Mouse (Mus musculus) gastrocnemius, adult 2 months (tissue): ENCODE measurements around the gene C8g. TPM values are rescaled to one million over a fixed set of nuclear protein-coding genes. Genes with fewer than 3 reads are reported as not detected.
A peak's percentile ranks its signal among the peaks of the same experiment; 100 is the strongest.

Experiments
- DNase-seq: peaks from one replicate; pipeline ENCODE4 v3.0.0; 2022
- H3K27ac ChIP-seq: fragments of 200-600 bp; 2 replicates; pipeline ENCODE4 v1.8.1; 2022; ENCODE audit warnings: mild to moderate bottlenecking
- H3K4me3 ChIP-seq: fragments of 200-600 bp; 2 replicates; pipeline ENCODE4 v1.8.1; 2022; ENCODE audit warnings: mild to moderate bottlenecking, moderate library complexity
- CTCF ChIP-seq: fragments of 200-600 bp; IDR thresholded peaks from 2 replicates; pipeline ENCODE4 v1.8.1; 2022; ENCODE audit warnings: antibody characterized with exemption, mild to moderate bottlenecking, moderate library complexity
- intact Hi-C: fragments of 180-260 bp; cut with DNase I; formaldehyde crosslinking; loops from one replicate; pipeline ENCODE4 v1.15.1; 2025
- total RNA-seq, 2 experiments: library from RNA; stranded (reverse); gene quantifications; 2 replicates each; pipeline ENCODE4 v1.2.3; 2021

Gene C8g
- total RNA-seq, 2 experiments from 2014 or later, result 1.1 to 1.6 TPM

- Histone ChIP-seq H3K4me3 (no peak overlapping the region), H3K27ac (no peak overlapping the region)
- intact Hi-C loops, result no loop called here
- DNase-seq, result no peak
- no peak for TF ChIP-seq CTCF
These were observed 44.3 kb downstream of the C8g start for GRCm38 (mm10) chr2:25457022-25457896.

- TF ChIP-seq CTCF, result no peak
- intact Hi-C loops, result no loop called here
- DNase-seq, result no peak
- Histone ChIP-seq H3K4me3 (no peak within 1 kb of the TSS), H3K27ac (no peak within 1 kb of the TSS)
These were observed 45.1 kb downstream of the C8g start, which contains the start of gene Clic3 for GRCm38 (mm10) chr2:25456205-25456953. Gene Clic3, plus strand, starts transcription at chr2:25456838.

- intact Hi-C loops, result no loop called here
These were observed 48.6 kb downstream of the C8g start for GRCm38 (mm10) chr2:25452951-25453350.

GRCm38 (mm10) chr2:25450853-25451647, 50.5 kb downstream of the C8g start:
- no peak overlapping the region for H3K4me3 ChIP-seq
- intact Hi-C loops, result no loop called here
- H3K27ac ChIP-seq, result no peak overlapping the region
- no peak for TF ChIP-seq CTCF
- DNase-seq, result peak; percentile 19

More at GRCm38 (mm10) chr2:25452951-25453350, 48.6 kb downstream of the C8g start:
- no peak overlapping the region for H3K27ac ChIP-seq
- DNase-seq, result no peak
- no peak overlapping the region for H3K4me3 ChIP-seq
- no peak for TF ChIP-seq CTCF

Other genes starting within 250 kb of the C8g start
- 10 to 100 TPM; 11.4 to 12.6 TPM for gene Tmem203, start 246.3 kb downstream of the C8g start, total RNA-seq
- 1 to 10 TPM; 3.1 to 3.5 TPM for gene Tprn, start 239.1 kb downstream of the C8g start, total RNA-seq
- gene Ssna1, start 229.3 kb downstream of the C8g start, total RNA-seq, result 10 to 100 TPM; 28.0 to 35.5 TPM
- 10 to 100 TPM; 29.7 to 32.3 TPM for gene Anapc2, start 229.2 kb downstream of the C8g start, total RNA-seq
- gene Tmem210, start 213.6 kb downstream of the C8g start, total RNA-seq, result not detected
- not detected for gene Lrrc26, start 211.8 kb downstream of the C8g start, total RNA-seq
- not detected for gene Grin1, start 182.5 kb downstream of the C8g start, total RNA-seq
- gene Man1b1, start 169.4 kb downstream of the C8g start, total RNA-seq, result 10 to 100 TPM; 12.9 to 16.0 TPM
- 10 to 100 TPM; 14.0 to 16.5 TPM for gene Dpp7, start 145.4 kb downstream of the C8g start, total RNA-seq
- 1 to 10 TPM; 4.3 to 5.4 TPM for gene Uap1l1, start 136.0 kb downstream of the C8g start, total RNA-seq
- gene Sapcd2, start 129.4 kb downstream of the C8g start, total RNA-seq, result not detected
- gene Entpd2, start 105.8 kb downstream of the C8g start, total RNA-seq, result 1 to 10 TPM; 6.5 to 8.8 TPM
- 10 to 100 TPM; 14.9 to 16.9 TPM for gene Npdc1, start 102.4 kb downstream of the C8g start, total RNA-seq
- gene Fut7, start 78.5 kb downstream of the C8g start, total RNA-seq, result not detected
- gene Abca2, start 73.0 kb downstream of the C8g start, total RNA-seq, result 10 to 100 TPM; 15.1 to 15.3 TPM
- 1 to 10 TPM in 1 of 2 experiments, under 1 TPM in 1; 0.31 to 1.1 TPM for gene Clic3, start 44.9 kb downstream of the C8g start, total RNA-seq
- 10 to 100 TPM; 13.6 to 14.4 TPM for gene Paxx, start 40.6 kb downstream of the C8g start, total RNA-seq
- not detected for gene Ptgds, start 31.7 kb downstream of the C8g start, total RNA-seq
- not detected for gene Lcn12, start 7.8 kb downstream of the C8g start, total RNA-seq
- 10 to 100 TPM; 76.9 to 88.4 TPM for gene Fbxw5, start 969 bp downstream of the C8g start, total RNA-seq
- 10 to 100 TPM; 12.4 to 13.1 TPM for gene Traf2, start 45.2 kb upstream of the C8g start, total RNA-seq
- gene Edf1, start 56.1 kb upstream of the C8g start, total RNA-seq, result 100 to 1,000 TPM; 152 to 179 TPM
- gene Mamdc4, start 73.1 kb upstream of the C8g start, total RNA-seq, result 1 to 10 TPM; 1.6 to 4.0 TPM
- 10 to 100 TPM; 52.7 to 64.7 TPM for gene Phpt1, start 73.5 kb upstream of the C8g start, total RNA-seq
- gene Ajm1, start 80.0 kb upstream of the C8g start, total RNA-seq, result not detected
- 10 to 100 TPM; 85.6 to 95.2 TPM for gene Rabl6, start 106.8 kb upstream of the C8g start, total RNA-seq
- not detected for gene Ccdc183, start 116.0 kb upstream of the C8g start, total RNA-seq
- 10 to 100 TPM; 14.9 to 15.1 TPM for gene Tmem141, start 120.3 kb upstream of the C8g start, total RNA-seq
- 1 to 10 TPM; 1.8 to 5.3 TPM for gene Fcna, start 126.3 kb upstream of the C8g start, total RNA-seq
- gene Lcn8, start 151.4 kb upstream of the C8g start, total RNA-seq, result 1 to 10 TPM; 3.3 to 5.1 TPM
- gene Lcn5, start 156.2 kb upstream of the C8g start, total RNA-seq, result not detected
- not detected for gene Lcn6, start 175.1 kb upstream of the C8g start, total RNA-seq
- not detected for gene Lcn10, start 181.0 kb upstream of the C8g start, total RNA-seq
- not detected for gene Obp2a, start 198.3 kb upstream of the C8g start, total RNA-seq
- gene Bmyc, start 205.0 kb upstream of the C8g start, total RNA-seq, result 10 to 100 TPM; 11.4 to 13.1 TPM
- gene Obp2b, start 235.3 kb upstream of the C8g start, total RNA-seq, result not detected